Mouse (Mus musculus): Measurements from ENCODE around the gene Hhip. TPM values are rescaled to one million over a fixed set of nuclear protein-coding genes. Genes with fewer than 3 reads are reported as not detected.

Hhip gene
- total RNA-seq, 2 experiments from 2014 or later = 3.5 to 4.4 TPM

DNA sequence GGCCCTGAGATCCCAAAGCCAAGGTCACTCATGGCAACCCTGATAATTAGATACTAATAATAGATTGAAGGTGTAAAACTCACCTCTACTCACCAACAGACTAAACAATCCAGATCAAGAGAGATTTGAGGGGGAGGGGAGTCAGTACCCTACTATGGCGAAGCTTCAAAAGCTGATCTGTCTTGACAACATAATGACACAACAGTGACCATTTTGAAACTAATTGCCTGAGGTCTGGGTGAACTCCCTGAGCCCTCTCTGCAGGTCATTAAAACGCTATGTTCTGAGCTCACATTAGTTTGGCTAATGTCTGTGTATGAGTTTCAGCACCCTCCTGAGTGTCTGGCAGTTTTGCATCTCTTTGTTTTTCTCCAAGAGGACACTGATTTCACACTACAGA, 72.9 kb downstream of the Hhip start:
- H3K27ac ChIP-seq = no peak overlapping the region
- intact Hi-C loops (cut with DNase I) = no loop called here
- no peak for DNase-seq (ENCODE audit: extremely low spot score in 1 of 2, low spot score in 2 of 2)
- TF ChIP-seq CTCF (IDR thresholded peaks at IDR 0.05) = no peak
- no peak overlapping the region for H3K4me3 ChIP-seq

DNA sequence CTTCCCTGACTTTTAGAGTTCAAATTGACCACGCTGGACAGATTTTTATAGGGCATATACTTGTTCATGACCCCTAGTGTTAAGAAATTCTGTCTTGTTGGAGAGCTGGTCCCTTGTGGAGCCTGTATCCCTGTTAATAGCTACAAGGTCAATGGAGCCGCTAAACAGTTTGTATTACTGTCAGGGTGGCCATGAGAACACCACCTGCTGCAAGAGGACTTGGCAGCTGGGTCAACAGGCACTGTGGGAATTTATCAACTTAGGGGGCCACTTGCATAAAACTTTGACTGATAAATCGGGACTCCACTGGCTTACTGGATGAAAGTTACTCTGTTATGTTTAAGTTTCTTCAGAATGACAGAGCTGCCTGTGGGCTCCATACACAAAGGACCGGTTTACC, 75.7 kb downstream of the Hhip start:
- Histone ChIP-seq H3K27ac (no peak overlapping the region), H3K4me3 (no peak overlapping the region)
- intact Hi-C loops (cut with DNase I) = no loop called here
- no peak for TF ChIP-seq CTCF (IDR thresholded peaks at IDR 0.05)
- no peak for DNase-seq (ENCODE audit: extremely low spot score in 1 of 2, low spot score in 2 of 2)

DNA sequence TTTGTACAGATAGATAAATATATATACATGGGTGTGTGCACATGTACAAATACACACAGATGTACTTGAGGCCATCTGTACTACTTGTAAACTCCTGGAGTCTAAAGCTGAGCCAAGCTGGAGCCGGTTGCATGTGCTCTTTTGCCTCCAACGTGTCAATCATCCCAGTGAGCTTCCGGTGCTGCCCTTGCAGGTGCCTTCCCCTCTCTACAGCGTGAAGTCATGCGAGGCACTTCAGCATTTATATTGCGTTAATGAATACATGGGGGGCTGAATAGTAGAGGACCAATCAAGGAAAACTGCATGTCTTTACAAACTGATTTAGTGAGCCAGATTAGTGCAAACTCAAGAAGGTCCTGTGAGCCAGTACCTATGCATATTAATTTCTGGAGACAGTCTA, 91.6 kb downstream of the Hhip start:
- no peak for TF ChIP-seq CTCF (IDR thresholded peaks at IDR 0.05)
- intact Hi-C loops (cut with DNase I) = no loop called here
- Histone ChIP-seq H3K27ac (no peak overlapping the region), H3K4me3 (no peak overlapping the region)
- DNase-seq (ENCODE audit: extremely low spot score in 1 of 2, low spot score in 2 of 2) = no peak

DNA sequence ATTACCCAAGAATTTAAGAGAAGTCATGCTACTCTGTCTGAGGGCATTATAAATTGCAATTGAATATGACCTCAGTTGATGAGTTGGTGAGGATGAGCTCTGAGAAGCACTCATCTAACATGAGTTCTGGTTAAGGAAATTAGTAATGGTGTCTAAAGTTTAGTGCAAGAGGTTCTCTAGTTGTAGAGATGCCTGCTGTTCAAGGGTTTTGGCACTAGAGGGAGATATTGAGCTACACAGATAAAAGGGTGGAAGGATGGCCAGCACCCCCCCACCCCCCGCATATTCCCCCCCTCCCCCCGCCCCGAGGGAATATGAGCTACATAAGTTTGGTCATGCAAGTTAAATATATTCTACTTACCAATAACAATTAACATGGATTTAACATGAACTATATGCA, 104.9 kb downstream of the Hhip start:
- intact Hi-C loops (cut with DNase I) = loop anchor here (1.0 kb wide), 1 partner anchor 530 kb away; no protein-coding TSS in a partner anchor
- DNase-seq (ENCODE audit: extremely low spot score in 1 of 2, low spot score in 2 of 2) = peak in 1 of 2 experiments; percentile 10
- Histone ChIP-seq H3K4me3 (no peak overlapping the region), H3K27ac (no peak overlapping the region)
- peak; percentile 57 for TF ChIP-seq CTCF (IDR thresholded peaks at IDR 0.05)

DNA sequence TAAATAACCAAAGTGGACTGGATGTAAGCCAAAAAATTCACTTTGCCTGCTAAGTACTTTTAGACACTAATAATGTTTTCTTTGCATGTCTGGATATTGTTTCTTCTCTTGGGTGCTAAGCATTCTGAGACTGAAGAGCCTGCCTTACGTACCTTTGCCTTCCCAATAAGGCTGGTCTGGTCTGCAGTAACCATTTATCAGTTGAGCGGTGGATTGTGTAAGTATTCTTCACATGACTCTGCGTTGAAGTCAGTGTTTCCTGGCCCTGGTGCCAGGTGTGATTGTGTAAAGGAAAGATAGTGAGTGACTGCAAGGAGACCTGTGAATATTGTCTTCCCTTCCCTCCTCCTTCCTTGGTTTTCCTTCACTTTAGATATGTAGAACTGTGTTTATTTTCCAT, 107.4 kb downstream of the Hhip start:
- intact Hi-C loops (cut with DNase I) = no loop called here
- TF ChIP-seq CTCF (IDR thresholded peaks at IDR 0.05) = no peak
- Histone ChIP-seq H3K4me3 (no peak overlapping the region), H3K27ac (no peak overlapping the region)
- no peak for DNase-seq (ENCODE audit: extremely low spot score in 1 of 2, low spot score in 2 of 2)

DNA sequence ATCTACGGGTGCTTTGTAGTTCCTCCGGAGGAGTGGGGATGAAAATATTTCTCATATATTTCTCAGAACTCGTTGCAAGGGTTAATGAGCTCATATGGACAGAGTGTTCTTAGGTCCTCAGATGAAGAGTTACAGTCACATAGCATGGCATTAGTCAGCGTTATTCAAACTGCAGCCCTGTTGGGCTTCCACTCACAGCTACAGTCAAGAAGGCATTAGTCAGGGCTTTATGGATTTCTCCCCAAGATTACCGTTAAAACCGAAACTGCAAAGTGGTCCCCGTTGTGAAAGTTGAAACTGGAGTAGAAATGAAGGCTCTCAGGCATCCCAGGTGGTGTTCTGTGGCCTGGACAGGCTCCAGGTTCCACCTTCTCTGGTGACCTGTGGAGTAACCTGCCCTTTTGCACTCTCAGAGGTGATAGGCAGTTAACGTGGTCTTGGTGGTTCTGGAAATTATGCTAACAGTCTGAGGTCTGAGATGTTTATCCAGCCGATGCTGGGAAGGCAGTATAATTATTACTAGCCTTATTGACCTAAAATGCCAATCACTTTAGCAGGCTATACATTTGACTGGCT, 112.2 kb downstream of the Hhip start:
- intact Hi-C loops (cut with DNase I) = no loop called here
- Histone ChIP-seq H3K4me3 (no peak overlapping the region), H3K27ac (no peak overlapping the region)
- DNase-seq (ENCODE audit: extremely low spot score in 1 of 2, low spot score in 2 of 2) = no peak
- TF ChIP-seq CTCF (IDR thresholded peaks at IDR 0.05) = no peak

DNA sequence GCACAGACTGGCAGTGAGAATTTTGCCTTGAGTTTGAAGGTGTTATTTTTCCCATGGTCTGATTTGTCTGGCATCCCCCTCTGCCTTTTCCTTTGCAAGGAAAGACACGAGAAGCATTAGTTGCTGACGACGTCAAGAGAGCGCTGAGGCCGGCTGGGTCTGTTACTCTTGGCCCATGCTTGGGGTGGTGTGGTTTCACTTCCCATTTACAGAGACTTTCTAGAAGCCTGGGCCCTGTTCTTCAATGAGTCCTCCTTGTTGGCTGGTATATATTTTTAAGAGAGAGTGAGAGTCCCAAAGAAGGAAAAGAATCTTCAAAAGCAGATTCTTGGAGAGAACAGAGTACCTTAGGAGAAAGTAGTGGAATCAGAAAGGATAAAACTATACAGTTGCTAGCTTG, 116.7 kb downstream of the Hhip start:
- DNase-seq (ENCODE audit: extremely low spot score in 1 of 2, low spot score in 2 of 2) = no peak
- Histone ChIP-seq H3K4me3 (no peak overlapping the region), H3K27ac (no peak overlapping the region)
- intact Hi-C loops (cut with DNase I) = no loop called here
- no peak for TF ChIP-seq CTCF (IDR thresholded peaks at IDR 0.05)

DNA sequence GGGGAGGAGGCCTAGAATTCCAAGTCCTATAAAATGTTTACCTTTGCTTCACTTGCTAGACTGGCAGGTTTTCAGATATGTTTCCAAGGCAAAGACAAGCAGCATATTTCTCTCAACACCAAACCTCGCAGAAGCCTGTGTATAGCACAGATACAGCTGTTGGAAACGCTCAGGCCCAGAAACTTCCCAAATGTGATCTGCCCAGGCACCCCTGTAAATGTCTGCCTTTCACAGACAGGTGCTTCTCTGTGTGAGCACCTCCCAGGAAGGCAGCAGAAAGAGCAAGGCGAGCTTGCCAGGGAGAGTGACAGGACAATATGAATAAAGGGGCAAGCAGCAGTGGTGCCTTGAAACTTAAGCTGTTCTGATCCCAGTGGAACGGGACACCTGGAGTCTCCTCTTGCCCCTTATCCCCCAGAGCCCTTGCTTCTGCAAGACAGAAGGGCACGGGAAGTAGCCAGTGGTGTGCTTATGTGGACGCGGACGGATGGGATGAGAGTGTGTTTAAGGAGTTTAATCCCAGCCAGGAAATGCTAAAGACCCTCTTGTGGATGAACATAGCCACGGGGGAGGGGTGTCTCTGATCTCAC, 120.9 kb downstream of the Hhip start:
- no peak for TF ChIP-seq CTCF (IDR thresholded peaks at IDR 0.05)
- intact Hi-C loops (cut with DNase I) = no loop called here
- H3K27ac ChIP-seq = no peak overlapping the region
- DNase-seq (ENCODE audit: extremely low spot score in 1 of 2, low spot score in 2 of 2) = no peak
- no peak overlapping the region for H3K4me3 ChIP-seq

DNA sequence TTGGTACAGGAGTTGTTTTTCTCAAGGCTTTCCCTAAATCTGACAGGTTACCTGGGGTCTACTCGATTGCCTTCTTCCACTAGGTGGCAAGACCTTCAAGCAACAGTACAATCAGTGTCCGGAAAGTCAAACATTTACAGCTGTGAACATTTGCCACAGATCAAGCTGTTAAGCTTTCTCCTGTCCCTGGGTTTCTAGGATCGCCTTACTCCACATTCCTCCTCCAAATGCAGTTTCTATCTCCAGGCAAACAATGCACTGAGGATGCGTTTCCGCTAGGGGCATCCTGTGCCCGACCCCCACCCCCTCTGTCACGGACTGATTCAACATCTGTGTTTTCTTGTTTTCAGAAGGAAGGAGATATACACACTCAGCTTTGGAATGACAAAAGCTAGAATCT, 122.0 kb downstream of the Hhip start:
- Histone ChIP-seq H3K27ac (no peak overlapping the region), H3K4me3 (no peak overlapping the region)
- no peak for TF ChIP-seq CTCF (IDR thresholded peaks at IDR 0.05)
- DNase-seq (ENCODE audit: extremely low spot score in 1 of 2, low spot score in 2 of 2) = no peak
- intact Hi-C loops (cut with DNase I) = no loop called here

DNA sequence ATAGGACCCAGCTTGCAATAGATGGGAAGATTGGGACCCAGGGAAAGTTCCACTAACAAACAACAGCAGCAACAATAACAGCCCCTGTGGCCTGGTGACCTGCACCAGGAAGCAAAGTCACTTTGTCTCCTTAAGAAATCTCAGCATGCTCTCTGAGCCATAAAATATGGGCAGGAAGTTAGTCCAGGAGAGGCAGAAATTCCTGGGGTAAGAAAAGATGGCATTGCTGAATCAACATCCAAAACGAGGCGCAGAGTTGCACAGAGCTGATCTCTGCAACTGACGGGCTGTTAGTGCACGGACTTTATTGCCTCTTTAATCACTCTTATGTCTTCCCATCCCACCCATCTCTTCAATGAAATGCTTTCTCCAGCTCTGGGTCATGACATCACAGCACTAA, 128.6 kb downstream of the Hhip start:
- Histone ChIP-seq H3K27ac (no peak overlapping the region), H3K4me3 (no peak overlapping the region)
- DNase-seq (ENCODE audit: extremely low spot score in 1 of 2, low spot score in 2 of 2) = no peak
- TF ChIP-seq CTCF (IDR thresholded peaks at IDR 0.05) = no peak
- intact Hi-C loops (cut with DNase I) = no loop called here

DNA sequence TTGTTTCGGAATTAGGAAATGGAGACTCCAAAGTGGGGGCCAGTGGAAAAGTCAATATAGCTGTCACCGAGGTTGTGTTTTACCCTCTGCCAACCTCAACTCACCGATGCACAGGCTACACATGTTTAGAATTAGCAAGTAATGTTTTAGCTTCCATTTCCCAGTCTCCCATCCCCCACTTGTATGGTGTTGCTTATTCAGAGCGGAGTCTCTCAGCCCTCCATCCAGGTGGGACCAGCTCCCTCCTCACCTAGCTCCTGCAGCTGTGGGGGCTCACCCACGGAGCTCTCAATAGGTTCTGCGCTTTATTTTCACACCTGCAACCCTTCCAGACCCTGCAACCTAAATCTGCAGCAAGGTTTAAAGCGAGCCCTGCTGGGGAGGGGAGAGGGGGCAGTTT, 140.6 kb downstream of the Hhip start:
- Histone ChIP-seq H3K27ac (no peak overlapping the region), H3K4me3 (no peak overlapping the region)
- DNase-seq (ENCODE audit: extremely low spot score in 1 of 2, low spot score in 2 of 2) = no peak
- TF ChIP-seq CTCF (IDR thresholded peaks at IDR 0.05) = no peak
- intact Hi-C loops (cut with DNase I) = no loop called here

Measured in left cerebral cortex, adult 2 months (tissue).